8 mouse cellular contexts compared by ENCODE assay signal in genomic region chr11:63923386-63923785, GRCm38 (mm10). TPM values are rescaled to one million over a fixed set of nuclear protein-coding genes. Genes with fewer than 3 reads are reported as not detected.
A peak's percentile ranks its signal among the peaks of the same experiment; 100 is the strongest.
DNase-seq lines count a peak whose midpoint lies in the region; ATAC-seq lines count a peak whose summit lies in the region.

No protein-coding gene starts in this region.

- H3K27me3 ChIP-seq in hindbrain, embryonic 12.5 days = peaks cover 58% of the 10 kb centered on the region
- peaks cover 79% of the 10 kb centered on the region for H3K27me3 ChIP-seq in liver, embryonic 16.5 days (ENCODE audit: control insufficient read depth, insufficient read depth, low read depth, low read length)
- H3K27me3 ChIP-seq in neural tube, embryonic 14.5 days (ENCODE audit: control insufficient read depth, insufficient read depth, low read length) = peaks cover 30% of the 10 kb centered on the region

- H3K4me3 ChIP-seq in hindbrain, embryonic 12.5 days = peak overlapping the region; percentile 32
- peak overlapping the region; percentile 35 for H3K4me3 ChIP-seq in liver, embryonic 16.5 days (ENCODE audit: low read depth, low read length)
- peak overlapping the region; percentile 20 for H3K4me3 ChIP-seq in neural tube, embryonic 14.5 days (ENCODE audit: low read depth, low read length)

- H3K4me1 ChIP-seq in hindbrain, embryonic 12.5 days = peaks cover 40% of the 10 kb centered on the region
- peaks cover 10% of the 10 kb centered on the region for H3K4me1 ChIP-seq in liver, embryonic 16.5 days (ENCODE audit: control insufficient read depth, low read depth, low read length)
- H3K4me1 ChIP-seq in neural tube, embryonic 14.5 days (ENCODE audit: control insufficient read depth, insufficient read depth, low read length) = peaks cover 10% of the 10 kb centered on the region

- under 1% methylated on average over 29 of the region's 29 CpGs for WGBS in hindbrain, embryonic 12.5 days
- WGBS in liver, embryonic 16.5 days (ENCODE audit: insufficient replicate concordance) = 1% methylated on average over 29 of the region's 29 CpGs
- WGBS in neural tube, embryonic 14.5 days = under 1% methylated on average over 29 of the region's 29 CpGs

- H3K4me2 ChIP-seq in hindbrain, embryonic 12.5 days (replicated peaks) = peak overlapping the region; percentile 87
- H3K4me2 ChIP-seq in liver, embryonic 16.5 days (ENCODE audit: low read depth, low read length) = peak overlapping the region; percentile 54
- H3K4me2 ChIP-seq in neural tube, embryonic 14.5 days (ENCODE audit: low read depth, low read length) = peak overlapping the region; percentile 85

- H3K36me3 ChIP-seq in hindbrain, embryonic 12.5 days = no peaks in the 10 kb centered on the region
- no peaks in the 10 kb centered on the region for H3K36me3 ChIP-seq in liver, embryonic 16.5 days (ENCODE audit: control insufficient read depth, insufficient read depth)
- no peaks in the 10 kb centered on the region for H3K36me3 ChIP-seq in neural tube, embryonic 14.5 days (ENCODE audit: control insufficient read depth, insufficient read depth, low read length)

- no peak overlapping the region for H3K27ac ChIP-seq in hindbrain, embryonic 12.5 days
- no peak overlapping the region for H3K27ac ChIP-seq in liver, embryonic 16.5 days (ENCODE audit: low read length)
- H3K27ac ChIP-seq in neural tube, embryonic 14.5 days (ENCODE audit: low read depth, low read length) = no peak overlapping the region

- H3K9me3 ChIP-seq in hindbrain, embryonic 12.5 days (replicated peaks) = no peaks in the 10 kb centered on the region
- H3K9me3 ChIP-seq in liver, embryonic 16.5 days (replicated peaks; ENCODE audit: control insufficient read depth, low read length) = no peaks in the 10 kb centered on the region
- no peaks in the 10 kb centered on the region for H3K9me3 ChIP-seq in neural tube, embryonic 14.5 days (ENCODE audit: control insufficient read depth, low read length)

- DNase-seq in adrenal gland, postnatal 10 days = peak; percentile 28
- no peak for DNase-seq in adrenal gland, postnatal 25 days
- DNase-seq in urinary bladder, adult 2 months (ENCODE audit: low spot score) = no peak
- no peak for DNase-seq in c-Kit-positive CD71-positive TER-119-positive erythroid progenitor cells, embryonic 14.5 days (ENCODE audit: low spot score)

- peak; percentile 19 for ATAC-seq in common myeloid progenitor, adult 5-6 weeks (replicated peaks; ENCODE audit: low read depth, poor library complexity, severe bottlenecking)
- ATAC-seq in hindbrain, embryonic 12.5 days (ENCODE audit: low FRiP score) = no peak
- no peak for ATAC-seq in liver, embryonic 16.5 days (ENCODE audit: low read depth)
- ATAC-seq in neural tube, embryonic 14.5 days (ENCODE audit: low read depth) = no peak

- peak overlapping the region; percentile 45; the same call in 1 of the 2 replicates for H3K9ac ChIP-seq in hindbrain, embryonic 12.5 days
- H3K9ac ChIP-seq in liver, embryonic 16.5 days (ENCODE audit: low read depth, low read length) = no peak overlapping the region
- no peak overlapping the region for H3K9ac ChIP-seq in neural tube, embryonic 14.5 days (replicated peaks; ENCODE audit: low read depth, low read length)

RNA-seq across cellular contexts. Expression of gene Hs3st3b1, which starts 1.3 kb away (rescaled TPM):
- total RNA-seq in adrenal gland, postnatal 10 days (2021) = 1 to 10 TPM; 5.4 to 9.6 TPM
- 2.1 TPM in 2 replicates for total RNA-seq in adrenal gland, postnatal 25 days (2021)
- total RNA-seq in common myeloid progenitor, adult 5-6 weeks (2017) = 0.41 and 0.73 TPM in 2 replicates
- 11.2 and 15.1 TPM in 2 replicates for polyA plus RNA-seq in hindbrain, embryonic 12.5 days (2016; fragmentation: Nextera tagmentation; extraction: Ambion mirVana)
- polyA plus RNA-seq in liver, embryonic 16.5 days (2015; fragmentation: Nextera tagmentation; extraction: Ambion mirVana) = 14.5 and 15.5 TPM in 2 replicates
- polyA plus RNA-seq in neural tube, embryonic 14.5 days (2014; fragmentation: Nextera tagmentation; extraction: Ambion mirVana) = 9.1 and 9.4 TPM in 2 replicates
- polyA plus RNA-seq in urinary bladder, adult 2 months (2012; rRNA removed) = 0.33 and 0.41 TPM in 2 replicates
